Mouse (Mus musculus) cerebellum, adult 9-10 months (tissue): Measurements from ENCODE around the gene Arsk.

Experiments
- DNase-seq: peaks from one replicate; pipeline ENCODE4 v3.0.0; 2022

Gene Arsk

GRCm38 (mm10) chr13:76098493-76099303, at the start of gene Arsk, which contains the start of gene Ttc37:
Arsk (minus strand) TSS chr13:76098660.
Ttc37 (plus strand) TSS chr13:76098734.
- DNase-seq = peak; percentile 97

- DNase-seq = no peak
Observed at GRCm38 (mm10) chr13:76141117-76141808, 42.8 kb upstream of the Arsk start.

GRCm38 (mm10) chr13:76138862-76139261, 40.4 kb upstream of the Arsk start:
- no peak for DNase-seq

- no peak for DNase-seq
Observed at GRCm38 (mm10) chr13:76132415-76132814, 34.0 kb upstream of the Arsk start.

- no peak for DNase-seq
Observed at GRCm38 (mm10) chr13:76128799-76129198, 30.3 kb upstream of the Arsk start.

GRCm38 (mm10) chr13:76109069-76109824, 10.8 kb upstream of the Arsk start:
- no peak for DNase-seq

- no peak for DNase-seq
Observed at GRCm38 (mm10) chr13:76101989-76102388, 3.5 kb upstream of the Arsk start.

- DNase-seq = no peak
Observed at GRCm38 (mm10) chr13:76098116-76098492, 356 bp downstream of the Arsk start.

- no peak for DNase-seq
Observed at GRCm38 (mm10) chr13:76074323-76074722, 24.1 kb downstream of the Arsk start.

GRCm38 (mm10) chr13:76064363-76064945, 34.0 kb downstream of the Arsk start:
- DNase-seq = no peak

- no peak for DNase-seq
Observed at GRCm38 (mm10) chr13:76063548-76063947, 34.9 kb downstream of the Arsk start.

GRCm38 (mm10) chr13:76062569-76062968, 35.9 kb downstream of the Arsk start:
- DNase-seq = no peak

GRCm38 (mm10) chr13:76062126-76062525, 36.3 kb downstream of the Arsk start:
- DNase-seq = no peak

GRCm38 (mm10) chr13:76059591-76059990, 38.9 kb downstream of the Arsk start:
- no peak for DNase-seq

GRCm38 (mm10) chr13:76057267-76058069, 41.0 kb downstream of the Arsk start:
- DNase-seq = no peak

- peak; percentile 30 for DNase-seq
Observed at GRCm38 (mm10) chr13:76056896-76057266, 41.6 kb downstream of the Arsk start, which contains the start of gene Gpr150. Gpr150 (minus strand) TSS chr13:76056996.

- DNase-seq = peak; percentile 89
Observed at GRCm38 (mm10) chr13:76056261-76056724, 42.2 kb downstream of the Arsk start.

- peak; percentile 76 for DNase-seq
Observed at GRCm38 (mm10) chr13:76055391-76056232, 42.8 kb downstream of the Arsk start.

- no peak for DNase-seq
Observed at GRCm38 (mm10) chr13:76044971-76045370, 53.5 kb downstream of the Arsk start.

- no peak for DNase-seq
Observed at GRCm38 (mm10) chr13:76042455-76042854, 56.0 kb downstream of the Arsk start.

- DNase-seq = no peak
Observed at GRCm38 (mm10) chr13:76024588-76024987, 73.9 kb downstream of the Arsk start.
